Mouse (Mus musculus) neural tube, embryonic 12.5 days (tissue): ENCODE measurements at regions not wholly inside any gene's neighbourhood (a gene's known extent, or its start where the extent isn't known, plus 50 kb on each side); places are given as distances from the start of the nearest gene placed in this dataset.

Source experiments
- ATAC-seq: fragments of 200-750 bp; cut with Nextera tagmentation; 2 replicates; pipeline ENCODE4 v1.8.0; 2017; ENCODE audit warnings: low read depth, mild to moderate bottlenecking, moderate TSS enrichment, moderate library complexity; ENCODE audit not compliant: low FRiP score
- H3K27ac ChIP-seq: fragments of 300-500 bp; sonication (generic); 2 replicates; pipeline ENCODE4 v1.5.1; 2016
- H3K27me3 ChIP-seq: fragments of 300-500 bp; sonication (generic); replicated peaks from 2 replicates; pipeline ENCODE4 v1.6.1; 2016; ENCODE audit warnings: mild to moderate bottlenecking
- H3K36me3 ChIP-seq: fragments of 300-500 bp; sonication (generic); 2 replicates; pipeline ENCODE4 v1.6.1; 2016; ENCODE audit warnings: mild to moderate bottlenecking
- H3K4me1 ChIP-seq: fragments of 300-500 bp; sonication (generic); 2 replicates; pipeline ENCODE4 v1.6.1; 2016
- H3K4me2 ChIP-seq: fragments of 300-500 bp; sonication (generic); replicated peaks from 2 replicates; pipeline ENCODE4 v1.6.1; 2016; ENCODE audit warnings: mild to moderate bottlenecking
- H3K4me3 ChIP-seq: fragments of 300-500 bp; sonication (generic); 2 replicates; pipeline ENCODE4 v1.5.1; 2016
- H3K9ac ChIP-seq: fragments of 300-500 bp; sonication (generic); 2 replicates; pipeline ENCODE4 v1.6.1; 2016; ENCODE audit warnings: mild to moderate bottlenecking
- H3K9me3 ChIP-seq: fragments of 300-500 bp; sonication (generic); 2 replicates; pipeline ENCODE4 v1.6.1; 2016; ENCODE audit warnings: mild to moderate bottlenecking
- WGBS: fragments of 180-500 bp; shearing (Covaris S2); methylation state at CpG from one replicate; pipeline ENCODE4 v1.1.7; 2016; 5-methylcytosine and 5-hydroxymethylcytosine counted together

GRCm38 (mm10) chr1:190639846-190640245 is 271.7 kb downstream of the Rps6kc1 start:
- no peak for ATAC-seq
- no peak overlapping the region for H3K9ac ChIP-seq
- no peaks in the 10 kb centered on the region for H3K9me3 ChIP-seq
- no peak overlapping the region for H3K4me3 ChIP-seq
- whole genome bisulfite sequencing = 88% methylated on average over 11 of the region's 11 CpGs
- H3K4me2 ChIP-seq = no peak overlapping the region
- H3K27me3 ChIP-seq = no peaks in the 10 kb centered on the region
- H3K27ac ChIP-seq = no peak overlapping the region
- H3K36me3 ChIP-seq = no peaks in the 10 kb centered on the region
- no peaks in the 10 kb centered on the region for H3K4me1 ChIP-seq

- Histone ChIP-seq H3K4me3 (no peak overlapping the region), H3K36me3 (no peaks in the 10 kb centered on the region), H3K27ac (no peak overlapping the region), H3K9me3 (no peaks in the 10 kb centered on the region), H3K4me1 (no peaks in the 10 kb centered on the region), H3K9ac (no peak overlapping the region), H3K27me3 (no peaks in the 10 kb centered on the region), H3K4me2 (no peak overlapping the region)
- 84% methylated on average over 2 of the region's 2 CpGs for WGBS
- no peak for ATAC-seq
Measured at GRCm38 (mm10) chr1:190634935-190635334, 276.6 kb downstream of the Rps6kc1 start.

DNA sequence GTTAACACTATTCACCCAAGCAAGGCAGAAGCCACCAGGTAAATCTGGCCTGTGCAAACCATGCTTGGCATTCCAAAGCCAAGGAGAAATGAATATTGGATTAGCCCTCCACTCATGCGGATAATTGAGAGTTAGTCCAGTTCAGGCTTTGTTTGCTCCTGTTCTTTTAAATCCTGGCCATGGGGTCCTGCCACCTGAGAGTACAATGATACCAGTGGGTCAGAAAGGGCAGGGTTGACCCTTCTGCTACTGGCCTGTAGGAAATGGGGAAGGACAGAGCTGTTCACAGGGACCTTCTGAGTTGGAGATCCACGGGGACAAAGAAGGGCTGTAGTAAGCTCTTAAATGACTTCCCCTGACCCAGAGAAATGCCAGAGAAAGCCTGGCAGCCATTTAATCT is 279.9 kb downstream of the Rps6kc1 start:
- no peak for ATAC-seq
- Histone ChIP-seq H3K9ac (no peak overlapping the region), H3K27me3 (no peaks in the 10 kb centered on the region), H3K36me3 (no peaks in the 10 kb centered on the region), H3K27ac (no peak overlapping the region), H3K4me2 (no peak overlapping the region), H3K9me3 (no peaks in the 10 kb centered on the region), H3K4me3 (no peak overlapping the region), H3K4me1 (no peaks in the 10 kb centered on the region)
- WGBS = 54% methylated on average over 2 of the region's 2 CpGs

DNA sequence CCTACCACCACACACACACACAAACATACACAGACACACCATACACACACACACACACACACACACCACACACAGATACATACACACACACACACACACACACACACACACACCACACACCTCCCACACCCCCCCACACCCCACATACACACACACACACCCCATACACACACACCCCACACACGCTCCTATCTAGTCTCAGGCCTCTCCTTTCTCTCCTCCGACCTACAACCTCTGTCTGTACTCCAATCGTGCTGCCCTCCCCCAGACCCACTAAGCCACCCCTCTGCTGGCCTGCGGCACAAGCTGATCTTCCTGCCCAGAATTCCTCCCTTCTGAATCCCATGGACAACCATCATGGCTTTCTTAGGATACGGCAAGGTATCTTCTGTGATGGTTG is 281.4 kb downstream of the Rps6kc1 start:
- 92% methylated on average over 5 of the region's 5 CpGs for WGBS
- no peak overlapping the region for H3K4me3 ChIP-seq
- H3K27ac ChIP-seq = no peak overlapping the region
- no peak overlapping the region for H3K4me2 ChIP-seq
- no peak for ATAC-seq
- H3K9me3 ChIP-seq = no peaks in the 10 kb centered on the region
- no peaks in the 10 kb centered on the region for H3K27me3 ChIP-seq
- no peak overlapping the region for H3K9ac ChIP-seq
- no peaks in the 10 kb centered on the region for H3K36me3 ChIP-seq
- no peaks in the 10 kb centered on the region for H3K4me1 ChIP-seq

GRCm38 (mm10) chr1:190623916-190624315 is 287.7 kb downstream of the Rps6kc1 start:
- H3K4me3 ChIP-seq = no peak overlapping the region
- H3K9me3 ChIP-seq = 0 out of 2 replicates have a peak, but pooled peaks cover 3% of the 10 kb centered on the region
- no peaks in the 10 kb centered on the region for H3K27me3 ChIP-seq
- no peak for ATAC-seq
- no peak overlapping the region for H3K9ac ChIP-seq
- no peak overlapping the region for H3K4me2 ChIP-seq
- no peaks in the 10 kb centered on the region for H3K4me1 ChIP-seq
- 87% methylated on average over 8 of the region's 8 CpGs for WGBS
- H3K36me3 ChIP-seq = no peaks in the 10 kb centered on the region
- H3K27ac ChIP-seq = no peak overlapping the region

- H3K36me3 ChIP-seq = no peaks in the 10 kb centered on the region
- H3K4me1 ChIP-seq = no peaks in the 10 kb centered on the region
- H3K4me2 ChIP-seq = no peak overlapping the region
- no peak overlapping the region for H3K27ac ChIP-seq
- no peaks in the 10 kb centered on the region for H3K9me3 ChIP-seq
- H3K27me3 ChIP-seq = no peaks in the 10 kb centered on the region
- no peak overlapping the region for H3K4me3 ChIP-seq
- no peak overlapping the region for H3K9ac ChIP-seq
- ATAC-seq = no peak
- WGBS = 91% methylated on average over 3 of the region's 3 CpGs
Measured at GRCm38 (mm10) chr1:190600425-190600824, 311.1 kb downstream of the Rps6kc1 start.

GRCm38 (mm10) chr1:190599622-190600021 is 311.9 kb downstream of the Rps6kc1 start:
- Histone ChIP-seq H3K27me3 (no peaks in the 10 kb centered on the region), H3K4me2 (no peak overlapping the region), H3K9ac (no peak overlapping the region), H3K4me3 (no peak overlapping the region), H3K9me3 (no peaks in the 10 kb centered on the region), H3K4me1 (no peaks in the 10 kb centered on the region), H3K27ac (no peak overlapping the region), H3K36me3 (no peaks in the 10 kb centered on the region)
- ATAC-seq = no peak
- 81% methylated on average over 11 of the region's 11 CpGs for whole genome bisulfite sequencing

- H3K9me3 ChIP-seq = no peaks in the 10 kb centered on the region
- 85% methylated on average over 2 of the region's 2 CpGs for WGBS
- no peaks in the 10 kb centered on the region for H3K27me3 ChIP-seq
- H3K36me3 ChIP-seq = no peaks in the 10 kb centered on the region
- H3K4me2 ChIP-seq = no peak overlapping the region
- no peak overlapping the region for H3K4me3 ChIP-seq
- no peaks in the 10 kb centered on the region for H3K4me1 ChIP-seq
- ATAC-seq = no peak
- H3K9ac ChIP-seq = no peak overlapping the region
- no peak overlapping the region for H3K27ac ChIP-seq
Measured at GRCm38 (mm10) chr1:190596209-190596608, 315.4 kb downstream of the Rps6kc1 start.

DNA sequence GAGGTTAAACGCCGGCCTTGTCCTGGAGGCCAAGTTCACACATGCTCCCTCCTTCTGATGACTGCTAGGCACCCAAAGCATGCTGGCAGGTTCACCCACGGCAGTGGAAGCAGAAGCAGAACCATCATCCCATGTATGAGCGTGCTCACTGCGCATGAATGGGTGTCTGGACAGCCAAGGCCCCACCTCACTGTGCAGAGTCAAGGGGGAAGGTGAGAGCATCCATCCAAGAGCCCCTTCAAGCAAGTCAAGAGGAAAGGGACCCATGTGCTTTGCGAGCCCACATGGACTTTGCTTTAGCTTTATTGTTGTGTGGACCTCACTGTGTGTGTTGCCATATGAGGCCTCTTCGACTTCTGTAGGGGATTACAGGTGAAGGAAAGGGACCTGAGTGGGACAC is 319.9 kb downstream of the Rps6kc1 start:
- no peak overlapping the region for H3K4me3 ChIP-seq
- no peaks in the 10 kb centered on the region for H3K9me3 ChIP-seq
- ATAC-seq = no peak
- H3K4me2 ChIP-seq = no peak overlapping the region
- no peaks in the 10 kb centered on the region for H3K36me3 ChIP-seq
- no peak overlapping the region for H3K9ac ChIP-seq
- H3K27me3 ChIP-seq = no peaks in the 10 kb centered on the region
- WGBS = 93% methylated on average over 7 of the region's 7 CpGs
- H3K27ac ChIP-seq = no peak overlapping the region
- no peaks in the 10 kb centered on the region for H3K4me1 ChIP-seq

GRCm38 (mm10) chr1:190589586-190589985 is 322.0 kb downstream of the Rps6kc1 start:
- 30% methylated on average over 2 of the region's 2 CpGs for WGBS
- no peak overlapping the region for H3K27ac ChIP-seq
- no peak overlapping the region for H3K9ac ChIP-seq
- H3K4me2 ChIP-seq = no peak overlapping the region
- no peak for ATAC-seq
- H3K4me1 ChIP-seq = no peaks in the 10 kb centered on the region
- H3K27me3 ChIP-seq = no peaks in the 10 kb centered on the region
- no peaks in the 10 kb centered on the region for H3K9me3 ChIP-seq
- H3K4me3 ChIP-seq = no peak overlapping the region
- no peaks in the 10 kb centered on the region for H3K36me3 ChIP-seq

- no peaks in the 10 kb centered on the region for H3K9me3 ChIP-seq
- no peak overlapping the region for H3K27ac ChIP-seq
- ATAC-seq = no peak
- H3K4me3 ChIP-seq = no peak overlapping the region
- H3K4me1 ChIP-seq = no peaks in the 10 kb centered on the region
- no peak overlapping the region for H3K4me2 ChIP-seq
- no peaks in the 10 kb centered on the region for H3K36me3 ChIP-seq
- WGBS = 88% methylated on average over 6 of the region's 6 CpGs
- no peak overlapping the region for H3K9ac ChIP-seq
- H3K27me3 ChIP-seq = no peaks in the 10 kb centered on the region
Measured at GRCm38 (mm10) chr1:190583272-190583671, 328.3 kb downstream of the Rps6kc1 start.

- H3K36me3 ChIP-seq = no peaks in the 10 kb centered on the region
- H3K9me3 ChIP-seq = no peaks in the 10 kb centered on the region
- H3K4me1 ChIP-seq = no peaks in the 10 kb centered on the region
- WGBS = 97% methylated on average over 1 of the region's 1 CpGs
- H3K27me3 ChIP-seq = no peaks in the 10 kb centered on the region
- ATAC-seq = no peak
- no peak overlapping the region for H3K9ac ChIP-seq
- no peak overlapping the region for H3K27ac ChIP-seq
- H3K4me3 ChIP-seq = no peak overlapping the region
- no peak overlapping the region for H3K4me2 ChIP-seq
Measured at GRCm38 (mm10) chr1:190580653-190581052, 330.9 kb downstream of the Rps6kc1 start.

- no peak overlapping the region for H3K27ac ChIP-seq
- no peak for ATAC-seq
Measured at GRCm38 (mm10) chr1:190570981-190571380, 340.6 kb downstream of the Rps6kc1 start.

More at GRCm38 (mm10) chr1:190570981-190571380, 340.6 kb downstream of the Rps6kc1 start:
- Histone ChIP-seq H3K4me2 (no peak overlapping the region), H3K4me1 (no peaks in the 10 kb centered on the region), H3K9ac (no peak overlapping the region), H3K36me3 (no peaks in the 10 kb centered on the region), H3K9me3 (no peaks in the 10 kb centered on the region), H3K27me3 (no peaks in the 10 kb centered on the region), H3K4me3 (no peak overlapping the region)
- 57% methylated on average over 4 of the region's 4 CpGs for WGBS
